Mouse (Mus musculus) cerebellum, adult 9-10 months (tissue): ENCODE data around the gene Rap2a.

Source experiments
- DNase-seq: peaks from one replicate; pipeline ENCODE4 v3.0.0; 2022

Gene Rap2a

GRCm38 (mm10) chr14:120500021-120500560 is 21.8 kb downstream of the Rap2a start:
- DNase-seq: peak; percentile 66

GRCm38 (mm10) chr14:120500791-120501190 is 22.5 kb downstream of the Rap2a start:
- no peak for DNase-seq

- DNase-seq: no peak
Measured at GRCm38 (mm10) chr14:120503641-120504040, 25.4 kb downstream of the Rap2a start.

DNA sequence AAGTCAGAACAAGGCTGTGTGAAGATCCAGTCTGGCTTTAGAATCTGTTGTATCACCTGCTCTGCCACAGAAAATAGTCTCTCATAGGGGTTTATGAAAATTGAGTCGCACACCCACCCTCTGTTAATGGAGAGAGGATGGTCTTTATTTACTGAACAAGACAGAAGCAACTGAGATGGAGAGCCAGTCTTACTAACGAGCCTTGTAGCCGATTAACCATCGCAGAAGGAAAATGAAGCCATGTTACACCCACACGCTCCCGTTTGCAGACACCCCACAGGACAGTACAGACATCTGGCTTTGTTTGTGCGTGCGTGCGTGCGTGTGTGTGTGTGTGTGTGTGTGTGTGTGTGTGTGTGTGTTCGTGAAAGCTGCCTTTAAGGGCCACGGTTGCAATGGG is 26.2 kb downstream of the Rap2a start:
- no peak for DNase-seq

- DNase-seq: no peak
Measured at GRCm38 (mm10) chr14:120504928-120505461, 26.8 kb downstream of the Rap2a start.

DNA sequence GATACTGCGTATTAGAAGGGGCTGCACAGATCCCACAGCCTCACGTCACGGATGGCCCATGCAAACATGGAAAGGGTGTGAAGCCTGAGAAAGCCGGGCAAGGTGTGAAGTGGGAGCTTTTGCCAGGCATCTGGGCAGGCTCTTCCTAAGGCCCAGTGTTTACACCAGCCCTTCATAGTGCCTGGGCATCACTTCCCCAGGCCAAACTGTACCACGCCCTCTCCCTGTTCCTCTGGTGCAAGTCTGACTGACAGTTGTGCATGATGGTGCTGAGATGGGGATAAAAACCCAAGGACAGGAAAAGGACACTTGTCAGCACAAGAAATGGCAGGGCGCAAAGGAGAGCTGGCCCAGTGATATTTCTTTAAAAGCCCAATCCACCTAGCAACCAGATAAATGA is 27.7 kb downstream of the Rap2a start:
- DNase-seq: no peak

- DNase-seq: no peak
Measured at GRCm38 (mm10) chr14:120507516-120507915, 29.3 kb downstream of the Rap2a start.

- DNase-seq: no peak
Measured at GRCm38 (mm10) chr14:120508566-120509365, 30.5 kb downstream of the Rap2a start.

GRCm38 (mm10) chr14:120509366-120509640 is 31.1 kb downstream of the Rap2a start:
- no peak for DNase-seq

DNA sequence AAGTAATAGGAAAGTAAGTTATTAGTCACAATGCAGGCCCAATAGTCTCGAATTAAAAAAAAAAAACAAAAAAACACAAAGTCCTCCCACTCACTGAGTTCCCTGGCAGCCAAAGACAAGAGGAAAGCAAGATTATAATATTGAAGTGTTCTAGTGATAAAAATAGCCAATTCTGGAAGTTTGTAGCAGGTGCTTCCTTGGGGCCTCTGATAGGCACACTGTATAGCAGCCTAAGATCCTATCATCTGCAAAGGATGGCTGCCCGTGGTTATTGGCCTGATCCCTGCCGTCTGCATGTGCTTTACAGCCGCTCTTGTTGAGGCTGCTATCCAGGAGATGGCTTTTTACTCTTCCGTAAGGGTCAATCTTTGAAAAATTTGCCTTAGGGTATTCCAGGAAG is 33.6 kb downstream of the Rap2a start:
- DNase-seq: no peak

DNA sequence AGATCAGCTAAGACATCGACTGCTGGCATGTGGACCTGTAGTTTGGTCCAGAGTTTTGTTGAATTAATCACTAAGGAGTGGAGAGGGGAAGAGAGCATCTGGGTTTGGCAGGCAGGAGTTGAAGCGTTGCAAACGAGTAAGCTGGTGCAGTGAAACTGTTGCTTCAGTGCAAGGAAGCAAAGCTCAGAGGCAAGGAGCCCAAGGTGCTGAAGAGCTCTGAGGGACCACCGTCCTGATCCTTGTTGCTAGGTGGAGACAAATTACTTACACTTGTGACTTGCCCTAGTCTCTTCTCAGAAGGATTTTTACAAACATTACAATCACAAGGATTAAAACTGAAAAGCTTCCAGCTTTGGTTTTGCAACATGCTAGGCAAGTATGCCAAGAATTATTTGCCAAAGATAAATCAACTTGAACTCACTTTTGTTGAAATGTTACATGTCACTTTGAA is 36.6 kb downstream of the Rap2a start:
- no peak for DNase-seq

- no peak for DNase-seq
Measured at GRCm38 (mm10) chr14:120515376-120515775, 37.1 kb downstream of the Rap2a start.

DNA sequence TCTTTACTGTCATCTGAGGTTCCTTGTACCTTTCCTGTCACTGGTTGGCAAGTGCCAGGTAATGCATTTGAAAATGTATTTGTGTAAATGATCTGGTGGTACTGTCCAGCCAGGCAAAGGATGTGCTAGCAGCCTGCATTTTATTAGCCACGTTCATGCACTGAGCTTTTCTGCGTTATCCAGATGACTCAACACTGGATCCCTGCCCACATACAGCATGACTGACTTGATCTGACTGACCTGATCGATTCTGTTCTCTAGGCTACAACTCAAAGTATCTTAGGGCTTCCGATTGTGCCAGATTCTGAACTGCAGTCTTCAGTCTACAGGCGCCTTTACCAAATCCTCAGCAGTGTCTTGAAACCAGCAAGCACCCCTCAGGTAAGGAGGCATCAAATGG is 40.5 kb downstream of the Rap2a start:
- DNase-seq: no peak

- DNase-seq: no peak
Measured at GRCm38 (mm10) chr14:120519921-120520320, 41.7 kb downstream of the Rap2a start.

DNA sequence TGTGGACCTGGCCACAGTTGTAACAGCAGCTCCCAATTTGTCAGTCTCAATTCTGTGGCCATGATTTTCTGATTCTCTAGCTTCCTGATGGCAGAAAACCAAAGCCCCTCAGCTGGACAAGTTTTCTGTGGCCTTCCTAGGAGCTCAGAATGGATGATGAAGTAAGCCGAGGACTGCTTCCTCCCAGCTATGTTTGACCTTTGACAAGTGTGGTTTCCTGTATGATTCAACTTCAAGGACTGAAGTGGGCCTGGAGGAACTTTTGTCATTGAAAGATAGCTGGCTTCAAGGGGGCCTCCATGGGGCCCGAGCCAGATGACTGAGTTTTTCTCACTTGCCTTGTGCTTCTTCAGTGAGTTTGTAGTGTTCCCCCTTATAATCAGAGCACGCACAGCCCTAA is 42.6 kb downstream of the Rap2a start:
- DNase-seq: no peak

- no peak for DNase-seq
Measured at GRCm38 (mm10) chr14:120523296-120523695, 45.1 kb downstream of the Rap2a start.

GRCm38 (mm10) chr14:120525644-120526043 is 47.4 kb downstream of the Rap2a start:
- DNase-seq: no peak

GRCm38 (mm10) chr14:120533301-120533700 is 55.1 kb downstream of the Rap2a start:
- no peak for DNase-seq

DNA sequence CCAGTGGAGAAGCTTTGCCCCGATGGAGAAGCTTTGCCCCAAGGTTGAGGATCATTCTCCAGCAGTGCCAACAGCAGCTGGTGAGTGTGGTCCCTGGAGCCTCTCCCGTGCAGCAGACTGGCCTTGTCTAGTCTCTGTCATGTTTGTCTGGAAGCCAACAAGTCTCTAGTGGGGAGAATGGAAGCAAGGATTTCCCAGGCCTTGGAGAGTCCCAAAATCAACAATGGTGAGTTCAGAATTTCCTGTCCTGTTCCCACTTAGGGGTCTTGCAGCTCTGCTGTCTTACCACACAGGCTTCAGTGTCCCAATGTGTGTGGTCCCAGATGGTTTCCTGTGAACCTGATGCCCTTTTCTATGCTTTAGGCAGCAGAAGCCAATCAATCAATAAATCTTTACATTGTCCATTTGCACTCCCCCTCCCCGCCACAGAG is 56.6 kb downstream of the Rap2a start:
- DNase-seq: no peak

DNA sequence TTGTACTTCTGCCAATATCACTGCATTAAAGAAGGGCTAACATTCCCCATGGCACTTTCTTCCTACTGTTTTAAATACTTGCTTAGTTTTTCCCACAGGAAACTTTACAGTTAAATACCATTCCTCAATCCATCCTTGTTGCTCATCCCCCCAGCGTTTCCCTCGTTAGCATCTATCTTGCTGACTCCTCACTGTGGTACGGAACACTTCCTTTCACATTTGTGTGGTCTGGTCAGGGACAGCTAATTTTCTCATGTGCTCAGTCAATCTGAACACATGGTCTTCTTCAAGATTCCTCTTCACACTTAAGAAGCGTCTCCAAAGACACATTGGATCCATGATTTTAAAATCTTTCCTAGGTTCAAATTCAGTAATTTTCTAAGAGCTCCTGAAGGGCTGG is 57.2 kb downstream of the Rap2a start:
- DNase-seq: no peak

DNA sequence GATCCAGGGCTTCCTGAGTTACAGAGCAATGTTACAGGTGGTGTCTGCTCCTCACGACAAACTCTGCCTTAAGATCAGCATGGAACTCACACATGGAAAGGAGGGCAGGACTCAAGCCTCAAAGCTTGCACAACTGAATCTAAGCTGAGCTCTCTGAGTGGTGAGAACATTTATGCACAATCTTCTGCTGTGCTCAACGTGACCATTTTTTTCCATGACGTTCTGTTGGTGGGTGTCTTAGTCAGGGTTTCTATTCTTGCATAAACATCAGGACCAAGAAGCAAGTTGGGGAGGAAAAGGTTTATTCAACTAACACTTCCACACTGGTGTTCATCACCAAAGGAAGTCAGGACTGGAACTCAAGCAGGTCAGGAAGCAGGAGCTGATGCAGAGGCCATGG is 57.7 kb downstream of the Rap2a start:
- DNase-seq: no peak

GRCm38 (mm10) chr14:120539128-120539527 is 60.9 kb downstream of the Rap2a start:
- no peak for DNase-seq

DNA sequence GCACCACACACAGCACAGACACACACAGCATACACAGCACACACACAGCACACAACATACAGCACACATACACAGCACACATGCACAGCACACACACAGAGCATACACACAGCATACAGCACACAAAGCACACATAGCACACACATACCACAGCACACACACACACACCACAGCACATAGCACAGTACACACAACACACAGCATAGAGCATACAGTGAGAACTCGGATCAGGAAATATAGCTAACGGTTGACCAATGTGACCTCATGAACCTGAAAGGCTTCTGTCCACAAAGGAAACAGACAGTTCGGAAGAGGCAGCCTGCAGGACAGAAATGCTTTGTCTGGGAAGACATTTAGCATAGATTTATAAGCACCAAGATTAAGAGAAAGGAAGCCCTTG is 61.4 kb downstream of the Rap2a start:
- no peak for DNase-seq

- no peak for DNase-seq
Measured at GRCm38 (mm10) chr14:120542445-120542844, 64.2 kb downstream of the Rap2a start.

DNA sequence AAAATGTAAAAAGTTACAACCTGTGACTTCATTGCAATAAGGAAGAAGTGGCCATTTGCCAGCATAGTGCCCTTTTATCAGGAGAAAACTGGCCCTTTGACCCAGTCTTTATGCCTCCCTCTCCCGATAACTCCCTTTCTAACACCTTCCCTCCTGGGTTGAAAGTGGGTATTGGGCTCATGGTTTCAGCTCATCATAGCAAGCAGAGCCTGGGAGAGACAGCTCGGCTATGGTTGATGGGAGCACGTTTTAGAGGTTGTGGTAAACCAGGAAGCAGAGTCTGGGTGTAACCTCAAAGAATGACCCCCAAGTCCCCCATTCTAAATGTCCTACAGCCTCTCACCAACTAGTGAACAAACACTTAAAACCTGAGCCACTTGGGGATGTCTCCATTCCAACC is 64.7 kb downstream of the Rap2a start:
- no peak for DNase-seq
